Mouse (Mus musculus) frontal cortex, postnatal 14 days (tissue): Measurements from ENCODE around the gene Polr3b.

Experiments
- DNase-seq, 2 experiments: peaks; one replicate each; pipeline ENCODE4 v3.0.0; 2022; ENCODE audit warnings: low spot score in 2 of 2

Gene Polr3b

GRCm38 (mm10) chr10:84665713-84666260 lies 43.7 kb downstream of the Polr3b start:
- DNase-seq, result no peak

DNA sequence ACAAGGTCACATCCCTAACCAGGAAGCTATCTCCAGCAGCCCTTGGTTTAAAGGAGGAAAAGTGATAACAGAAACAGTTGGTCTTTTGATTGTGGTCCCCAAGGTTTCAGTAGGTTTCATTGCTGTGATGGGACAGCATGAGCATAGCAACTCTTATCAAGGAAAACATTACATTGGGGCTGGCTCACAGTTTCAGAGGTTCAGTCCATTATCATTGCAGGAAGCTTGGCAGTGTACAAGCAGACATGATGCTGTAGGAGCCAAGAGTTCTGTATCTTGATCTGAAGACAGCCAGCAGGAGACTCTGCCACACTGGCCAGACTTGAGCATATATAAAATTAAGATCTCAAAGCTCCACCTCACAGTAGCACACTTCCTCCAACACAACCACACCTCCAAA lies 53.6 kb downstream of the Polr3b start:
- no peak for DNase-seq

GRCm38 (mm10) chr10:84676511-84676910 lies 54.4 kb downstream of the Polr3b start:
- DNase-seq, result no peak

DNA sequence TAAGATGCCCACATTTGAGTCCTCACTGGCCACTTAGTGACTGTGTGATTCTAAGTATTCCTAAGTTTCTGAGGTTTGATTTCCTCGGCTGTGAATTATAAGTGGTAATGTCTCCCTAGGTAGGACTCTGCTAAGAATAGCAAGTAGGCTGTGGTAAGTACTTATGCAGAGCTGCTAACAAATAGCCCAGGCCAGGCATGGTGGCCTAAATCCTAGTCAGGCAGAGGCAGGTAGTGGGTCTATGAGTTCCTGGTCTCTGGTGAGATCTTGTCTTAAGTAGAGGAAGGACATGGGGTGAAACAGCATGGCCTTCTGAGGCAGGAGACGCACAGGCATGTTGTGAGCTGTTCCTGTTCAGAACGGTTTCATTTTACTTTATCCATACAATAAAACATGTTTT lies 55.8 kb downstream of the Polr3b start:
- no peak for DNase-seq

GRCm38 (mm10) chr10:84678441-84678840 lies 56.3 kb downstream of the Polr3b start:
- DNase-seq, result no peak

- no peak for DNase-seq
Observed at GRCm38 (mm10) chr10:84685444-84686121, 63.5 kb downstream of the Polr3b start.

GRCm38 (mm10) chr10:84686122-84686497 lies 64.0 kb downstream of the Polr3b start:
- no peak for DNase-seq

DNA sequence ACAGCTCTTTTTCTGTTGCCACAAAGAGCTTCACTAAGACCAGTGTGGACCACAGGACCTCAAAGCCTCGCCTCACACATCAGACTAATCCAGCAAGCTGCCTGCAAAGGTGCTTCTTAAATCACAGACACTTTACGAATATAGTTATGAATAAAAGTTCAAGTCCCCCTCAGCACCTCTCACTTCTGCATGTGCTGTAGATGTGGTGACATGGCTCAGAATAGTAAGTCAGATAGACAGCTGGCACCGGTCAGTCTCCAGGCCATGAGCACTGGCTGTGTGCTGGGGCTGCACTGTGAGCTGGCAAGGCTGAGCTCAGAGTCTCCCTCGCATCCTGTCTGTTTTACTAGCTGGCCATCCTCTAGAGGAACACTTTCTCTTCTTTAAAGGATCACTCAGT lies 64.6 kb downstream of the Polr3b start:
- no peak for DNase-seq

GRCm38 (mm10) chr10:84687736-84688135 lies 65.6 kb downstream of the Polr3b start:
- DNase-seq, result no peak

DNA sequence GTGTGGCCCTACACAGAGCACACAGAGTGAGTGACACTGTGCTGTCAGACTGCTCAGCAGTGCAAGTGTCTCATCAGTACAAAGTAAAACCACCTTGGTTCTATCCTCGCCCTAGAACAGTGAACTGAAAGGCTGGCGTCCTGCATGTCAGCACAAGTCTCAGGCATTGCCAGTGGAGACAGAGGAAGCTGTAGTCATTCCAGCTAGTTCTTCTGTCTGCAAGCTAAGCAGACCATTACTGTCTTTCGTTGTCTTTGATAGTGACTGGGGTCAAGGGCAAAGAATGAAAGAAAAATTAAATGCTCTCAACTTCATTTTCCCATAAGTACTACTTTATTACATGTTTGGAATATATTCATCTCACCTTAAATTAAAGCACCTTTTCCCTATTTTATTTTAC lies 67.8 kb downstream of the Polr3b start:
- no peak for DNase-seq

DNA sequence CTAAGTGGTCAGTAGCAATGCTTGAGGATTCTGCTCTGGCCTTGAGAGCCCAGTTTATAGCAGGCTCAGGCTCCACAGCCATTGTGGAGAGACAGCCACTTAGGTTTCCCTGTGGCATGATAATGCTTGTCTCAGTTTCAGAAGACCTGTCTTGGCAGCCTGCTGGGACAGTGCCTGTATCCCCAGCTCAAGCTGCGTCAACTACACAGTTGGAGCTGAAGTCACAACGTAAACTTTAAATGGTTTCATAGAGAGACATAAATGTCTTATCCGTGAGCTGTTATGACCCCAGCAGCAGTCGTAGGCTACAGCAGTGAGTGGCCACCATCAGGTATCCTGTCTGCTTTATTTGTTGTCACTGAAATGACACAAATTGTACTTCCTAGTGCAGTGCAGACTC lies 68.7 kb downstream of the Polr3b start:
- DNase-seq, result no peak

- DNase-seq, result no peak
Observed at GRCm38 (mm10) chr10:84691692-84692091, 69.6 kb downstream of the Polr3b start.

DNA sequence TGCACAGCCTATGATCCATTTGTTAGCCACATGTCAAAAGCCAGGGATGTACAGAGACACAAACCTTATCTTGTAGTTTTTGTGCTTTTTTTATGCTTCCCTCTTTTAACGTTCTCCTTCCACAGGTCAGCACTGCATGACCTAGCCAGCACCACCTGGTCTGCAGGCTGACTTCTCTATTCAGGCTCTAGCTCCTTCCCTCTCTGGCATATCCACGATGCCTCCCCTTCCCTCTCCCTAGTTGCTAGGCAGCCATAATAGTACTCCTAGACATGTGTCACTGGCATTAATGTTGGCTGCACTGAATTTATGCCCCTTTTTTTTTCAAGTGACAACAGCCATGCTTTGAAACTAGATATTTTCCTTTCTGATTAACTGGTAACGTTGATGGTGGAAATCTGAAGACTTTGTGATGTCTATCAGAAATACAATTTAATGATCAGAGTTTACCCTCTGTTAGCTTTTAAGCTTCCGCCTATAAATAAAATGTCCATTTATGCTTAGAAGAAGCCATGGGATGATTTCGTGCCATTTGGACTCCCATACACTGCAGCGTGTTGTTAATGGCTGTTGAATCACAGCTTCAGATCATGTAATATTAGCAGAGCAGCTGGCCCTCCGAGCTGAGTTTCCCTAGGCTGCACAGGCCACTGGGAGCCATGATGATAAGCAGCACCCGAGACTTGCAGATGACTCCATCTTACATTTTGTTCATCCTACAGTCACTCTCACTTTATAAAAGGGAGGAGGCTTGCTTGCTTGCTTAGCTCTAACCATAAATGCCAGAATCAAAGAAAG lies 71.9 kb downstream of the Polr3b start:
- DNase-seq, result no peak

GRCm38 (mm10) chr10:84700236-84700987 lies 78.3 kb downstream of the Polr3b start:
- no peak for DNase-seq

GRCm38 (mm10) chr10:84701110-84701509 lies 79.0 kb downstream of the Polr3b start:
- no peak for DNase-seq

DNA sequence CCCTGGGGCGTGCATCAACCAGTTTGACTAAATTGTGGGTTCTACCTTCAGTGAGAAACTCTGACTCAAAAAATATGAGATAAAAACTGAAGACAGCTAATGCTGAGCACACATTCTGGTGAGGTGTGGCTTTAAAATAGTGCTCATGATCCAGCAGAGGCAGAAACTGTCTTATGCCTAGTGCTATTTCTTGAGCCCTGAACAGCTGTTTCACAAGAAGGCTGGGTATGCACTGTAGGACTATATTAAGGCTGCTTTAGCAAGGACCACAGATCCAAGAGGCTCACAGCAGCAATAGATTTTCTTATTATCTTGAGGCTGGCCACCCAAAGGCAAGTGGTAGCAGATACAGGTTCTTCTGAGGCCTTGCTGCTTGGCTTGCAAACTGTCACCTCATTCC lies 80.0 kb downstream of the Polr3b start:
- DNase-seq, result no peak

DNA sequence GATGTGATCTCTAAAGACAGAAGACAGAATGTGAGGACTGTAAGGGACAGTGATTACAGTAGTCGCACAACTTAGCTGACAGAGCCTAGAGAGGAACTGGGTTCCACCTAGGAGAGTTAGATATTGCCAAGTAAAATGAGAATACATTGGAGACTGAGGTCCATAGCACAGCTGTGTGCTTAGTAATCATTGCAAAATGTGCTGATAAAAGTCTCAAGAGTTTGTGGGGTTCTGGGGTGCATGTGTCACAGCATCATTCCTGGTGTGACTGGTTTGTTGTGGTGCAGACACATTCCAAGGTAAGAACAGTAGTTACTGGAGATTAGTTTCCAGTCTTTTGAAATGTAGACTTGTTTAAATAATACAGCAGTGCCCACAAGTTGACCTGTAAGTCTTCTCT lies 82.5 kb downstream of the Polr3b start:
- DNase-seq, result no peak

DNA sequence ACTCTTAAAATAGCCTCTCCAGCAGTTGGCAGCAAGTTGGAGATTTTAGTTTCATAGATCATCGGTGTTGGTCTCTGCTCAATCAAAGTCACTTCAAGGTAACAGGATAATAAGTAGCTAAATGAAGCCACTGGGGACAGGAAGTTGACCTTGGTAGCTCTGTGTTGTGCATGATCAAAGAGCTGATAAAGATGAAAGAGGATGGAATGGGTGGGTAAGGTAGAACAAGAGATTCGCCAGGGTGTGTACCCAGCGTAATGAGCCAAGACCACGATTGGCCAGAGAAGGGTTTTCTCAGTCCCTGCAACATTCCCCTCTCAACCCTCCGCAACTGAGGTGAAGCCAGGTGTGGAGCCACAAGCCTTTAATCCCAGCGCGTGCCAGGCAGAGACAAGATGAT lies 83.1 kb downstream of the Polr3b start:
- DNase-seq, result no peak

- DNase-seq, result no peak
Observed at GRCm38 (mm10) chr10:84706543-84706942, 84.5 kb downstream of the Polr3b start.

DNA sequence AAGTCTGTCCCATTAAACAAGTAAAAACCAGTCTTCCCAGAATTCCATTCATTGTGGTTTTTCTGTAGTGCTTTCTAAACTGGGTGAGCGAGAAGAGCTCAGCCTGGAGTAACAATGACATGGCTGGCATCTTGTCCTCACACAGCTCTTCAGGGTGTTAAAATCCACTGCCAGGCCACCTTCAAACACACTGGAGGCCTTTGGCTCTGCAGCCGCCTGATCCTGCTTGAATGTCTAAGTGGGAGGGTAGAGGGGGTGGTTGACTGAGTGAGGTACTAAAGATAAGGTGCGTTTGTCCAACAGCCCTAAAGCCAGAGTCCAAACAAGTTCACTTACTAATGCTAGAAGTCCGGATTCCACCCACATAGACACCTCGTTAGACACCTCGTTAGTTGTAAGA lies 85.1 kb downstream of the Polr3b start:
- no peak for DNase-seq

- DNase-seq, result no peak
Observed at GRCm38 (mm10) chr10:84707752-84708530, 85.8 kb downstream of the Polr3b start.

GRCm38 (mm10) chr10:84710192-84710591 lies 88.1 kb downstream of the Polr3b start:
- DNase-seq, result no peak
